Mouse (Mus musculus) urinary bladder, adult 2 months (tissue): Measurements from ENCODE around the gene Lonp2. TPM values are rescaled to one million over a fixed set of nuclear protein-coding genes. Genes with fewer than 3 reads are reported as not detected.

ENCODE experiments used
- DNase-seq: peaks from one replicate; pipeline ENCODE4 v3.0.0; 2022; ENCODE audit warnings: low spot score
- polyA plus RNA-seq: library from polyadenylated mRNA; depleted of rRNA; stranded (reverse); fragments of >200 nt; gene quantifications from 2 replicates; pipeline ENCODE4 v1.2.3, GENCODE M21; 2012

Gene Lonp2
- polyA plus RNA-seq, 1 experiment: 71.5 TPM

DNA sequence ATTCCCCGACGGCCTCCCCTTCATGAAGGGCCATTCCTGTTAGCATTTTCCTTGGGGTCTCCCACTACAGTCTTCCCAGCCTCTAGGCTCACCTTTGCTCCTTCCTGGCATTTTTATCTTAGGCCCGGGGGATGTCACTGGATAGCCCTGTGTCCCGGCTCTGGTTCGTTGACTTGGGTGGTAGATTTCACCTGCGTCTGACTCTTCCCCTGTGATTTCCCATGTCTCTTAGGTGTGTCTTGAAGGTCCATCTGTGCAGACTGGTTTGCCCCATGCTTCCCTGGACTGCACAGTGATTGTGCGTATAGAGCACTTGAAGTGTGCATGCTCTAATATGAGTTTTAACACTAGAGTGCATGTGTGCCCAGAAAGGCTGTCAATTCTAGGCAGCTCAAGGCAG, 1.1 kb downstream of the Lonp2 start:
- DNase-seq: no peak

DNA sequence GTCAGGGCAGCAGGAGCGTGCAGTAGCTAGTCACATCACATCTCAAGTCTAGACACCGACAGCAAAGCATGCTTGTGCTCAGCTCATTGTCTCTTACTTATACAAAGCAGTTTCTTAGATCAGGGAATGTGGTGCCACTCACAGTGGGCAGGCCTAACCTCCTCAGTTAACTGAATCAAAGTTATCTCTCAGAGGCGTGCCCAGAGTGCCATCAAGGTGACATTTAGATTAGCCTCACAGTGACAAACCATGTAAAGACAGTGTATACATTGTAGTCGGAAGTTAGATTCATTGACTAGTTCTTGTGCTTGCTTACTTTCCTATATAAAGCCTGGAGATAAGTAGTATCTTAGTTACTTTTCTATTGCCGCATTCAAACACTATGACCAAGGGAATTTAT, 6.4 kb downstream of the Lonp2 start:
- no peak for DNase-seq

DNA sequence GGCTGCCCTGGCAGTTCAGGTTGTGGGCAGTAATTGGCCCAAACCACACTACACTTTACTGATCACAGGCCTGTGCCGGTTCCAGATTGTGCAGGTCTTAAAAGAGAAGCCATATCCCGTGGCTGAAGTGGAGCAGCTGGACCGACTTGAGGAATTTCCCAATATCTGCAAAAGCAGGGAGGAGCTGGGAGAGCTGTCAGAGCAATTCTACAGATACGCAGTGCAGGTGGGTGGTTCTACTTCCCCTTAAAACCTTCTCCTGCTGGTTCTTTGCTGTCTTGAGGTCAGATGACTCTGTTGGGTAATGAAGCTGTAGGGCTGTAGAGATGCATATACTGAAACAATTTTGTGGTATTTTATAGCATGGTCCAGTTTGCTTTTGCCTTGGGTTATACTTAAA, 7.6 kb downstream of the Lonp2 start:
- no peak for DNase-seq

DNA sequence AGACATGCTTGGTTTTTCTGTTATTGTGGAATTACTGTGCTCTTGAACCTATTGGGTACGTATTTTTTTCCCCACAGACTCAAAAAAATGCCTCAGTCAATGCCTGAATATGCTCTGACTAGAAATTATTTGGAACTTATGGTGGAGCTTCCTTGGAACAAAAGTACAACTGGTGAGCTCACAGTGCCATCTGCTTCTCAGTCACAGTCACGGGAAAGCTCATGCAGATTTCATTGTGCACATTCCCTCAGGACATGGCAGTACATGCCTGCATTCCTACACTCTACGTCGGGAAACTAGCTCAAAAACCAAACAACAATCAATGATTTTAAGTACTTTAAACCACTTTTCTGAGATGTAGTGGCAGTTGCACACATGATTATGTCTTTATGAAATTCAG, 14.0 kb downstream of the Lonp2 start:
- no peak for DNase-seq

DNA sequence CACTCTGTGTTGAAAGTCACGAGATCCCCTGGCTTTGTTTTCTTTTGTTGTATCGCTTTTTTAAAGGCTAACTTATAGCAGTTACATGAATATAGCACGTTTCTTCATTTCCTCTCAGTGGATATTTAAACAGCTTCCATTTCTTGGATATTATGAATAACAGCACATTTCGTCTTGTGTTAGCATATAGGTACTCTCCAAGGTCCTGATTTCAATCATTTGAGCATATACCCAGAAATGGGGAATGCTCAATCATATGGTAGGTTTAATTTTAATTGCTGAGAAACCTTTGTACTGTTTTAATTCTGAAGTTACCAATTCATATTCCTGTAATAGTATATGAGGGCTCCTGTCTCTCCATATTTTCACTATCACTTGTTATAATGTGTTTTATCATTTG, 15.1 kb downstream of the Lonp2 start:
- DNase-seq: no peak

DNA sequence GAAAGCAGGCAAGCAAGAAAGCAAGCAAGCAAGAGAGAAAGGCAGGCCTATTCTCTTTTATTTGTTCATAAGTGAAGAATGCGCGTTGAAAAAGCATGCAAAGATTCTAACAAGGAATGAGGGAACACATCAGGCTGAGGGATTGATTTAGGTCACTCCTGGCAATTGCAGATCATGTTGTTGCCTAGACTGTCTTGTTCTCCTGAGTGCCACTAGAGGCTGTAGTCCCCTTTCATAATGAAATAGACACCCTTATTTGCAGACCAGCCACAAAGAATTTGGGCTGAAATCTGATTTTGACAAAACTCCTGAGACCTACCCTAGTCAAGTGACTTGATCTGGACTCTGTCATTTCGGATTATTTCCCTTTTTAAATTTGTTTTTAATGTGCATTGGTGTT, 18.8 kb downstream of the Lonp2 start:
- DNase-seq: no peak

DNA sequence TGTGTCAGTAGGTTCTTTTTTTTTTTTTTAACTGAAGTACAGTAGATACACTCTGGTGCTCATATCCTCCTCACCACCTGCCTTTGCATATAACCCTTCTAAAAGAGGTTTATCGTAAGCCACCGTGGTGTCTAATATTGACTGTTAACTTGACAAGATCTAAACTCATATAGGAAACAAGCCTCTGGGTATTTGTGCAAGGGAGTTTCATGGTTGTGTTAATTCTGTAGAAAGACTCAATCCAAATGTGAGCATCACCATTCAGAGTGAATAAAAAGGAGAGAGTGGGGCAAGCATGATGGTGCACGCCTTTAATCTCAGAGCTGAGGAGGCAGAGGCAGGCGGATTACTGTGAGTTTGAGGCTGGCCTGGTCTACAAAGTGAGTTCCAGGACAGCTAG, 20.8 kb downstream of the Lonp2 start:
- DNase-seq: no peak

DNA sequence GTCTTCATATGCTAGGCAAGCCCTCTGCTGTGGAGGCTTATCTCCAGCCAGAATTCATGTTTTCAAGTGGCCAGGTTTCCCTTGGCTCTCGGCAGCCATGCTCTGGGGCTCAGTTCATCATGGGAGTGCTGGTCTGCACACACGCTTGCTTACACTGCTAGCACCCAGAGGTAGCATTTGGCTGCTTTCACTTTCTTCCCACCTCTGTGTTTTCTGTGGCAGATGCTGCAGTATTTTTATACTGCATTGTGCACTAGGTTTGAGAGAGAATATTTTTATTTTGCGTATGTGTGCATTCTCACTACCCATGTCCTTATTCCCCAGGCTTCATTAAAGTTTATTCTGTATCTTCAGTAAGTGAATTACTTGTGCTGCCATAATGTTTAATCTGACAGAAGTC, 23.9 kb downstream of the Lonp2 start:
- DNase-seq: no peak

DNA sequence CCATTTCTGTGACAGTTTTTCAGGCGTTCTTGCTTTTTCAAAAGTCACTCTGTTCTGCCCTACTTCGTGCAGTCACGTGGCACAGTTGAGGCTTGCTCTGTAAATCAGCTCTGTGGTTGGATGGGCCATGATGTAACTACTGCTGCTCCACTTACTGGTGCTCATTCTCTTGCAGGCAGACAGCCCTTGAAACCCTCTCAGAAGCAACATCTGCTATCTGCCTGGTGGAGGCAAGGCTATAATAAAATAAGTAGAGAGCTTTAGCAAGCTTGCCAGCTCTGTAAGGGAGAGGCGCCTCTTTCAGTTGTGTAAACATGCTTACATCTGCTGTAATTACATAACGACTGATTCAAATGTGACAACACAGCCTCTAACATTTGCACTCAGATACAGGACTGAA, 27.6 kb downstream of the Lonp2 start:
- no peak for DNase-seq

DNA sequence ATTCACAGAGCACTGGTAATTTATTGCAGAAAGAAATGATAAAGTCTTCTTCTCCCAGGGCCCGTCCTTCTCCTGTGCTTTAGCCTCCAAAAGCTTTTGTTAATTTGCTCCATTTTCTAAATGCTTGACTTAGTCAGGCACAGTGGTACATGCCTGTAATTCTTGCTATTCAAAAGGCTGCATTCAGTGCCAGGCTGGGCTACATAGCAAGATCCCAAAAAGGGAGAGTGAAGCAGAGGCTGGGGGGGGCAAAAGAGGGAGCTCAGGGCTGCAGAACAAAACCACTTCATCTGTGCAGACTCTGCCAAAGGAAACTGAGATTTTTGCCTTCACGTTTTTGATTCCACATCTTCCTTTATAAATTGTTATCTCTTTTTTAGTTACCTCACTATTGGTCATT, 28.7 kb downstream of the Lonp2 start:
- DNase-seq: no peak

DNA sequence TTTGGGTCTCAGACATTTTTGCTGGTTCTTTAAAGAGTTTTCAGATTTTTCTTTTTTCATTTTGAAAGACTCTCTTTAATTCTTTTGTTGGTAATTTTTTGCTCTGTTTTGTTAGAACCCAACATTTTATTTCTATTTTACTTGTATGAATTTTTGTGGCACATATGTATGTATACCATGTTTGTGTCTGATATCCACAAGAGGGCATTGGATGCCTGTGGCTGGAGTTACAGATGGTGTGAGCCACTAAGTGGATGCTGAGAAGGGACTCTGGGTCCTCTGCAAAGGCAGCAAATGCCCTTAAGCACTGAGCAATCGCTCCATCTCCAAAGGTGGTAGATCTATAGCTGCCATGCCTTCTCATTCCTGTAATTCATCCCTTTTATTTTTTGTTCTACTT, 30.7 kb downstream of the Lonp2 start:
- no peak for DNase-seq

DNA sequence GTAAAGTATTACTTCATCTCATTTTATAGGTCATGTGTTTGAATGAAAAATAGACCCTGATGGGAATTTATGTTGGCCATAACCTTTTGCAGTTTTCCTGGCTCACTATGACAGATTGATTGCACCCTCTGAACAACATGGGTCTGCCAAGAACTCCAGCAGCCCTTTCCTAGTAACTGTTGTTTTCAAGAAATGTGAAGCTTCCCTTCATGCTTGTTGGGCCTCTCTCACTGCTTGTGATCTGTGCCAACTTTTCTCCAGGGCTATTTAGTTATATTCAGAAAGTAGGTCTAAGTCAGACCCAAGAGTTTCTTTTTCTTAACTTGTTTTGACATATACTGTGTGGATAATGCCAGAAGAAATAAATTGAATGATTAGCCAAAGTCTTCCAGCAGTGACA, 44.9 kb downstream of the Lonp2 start:
- DNase-seq: no peak

DNA sequence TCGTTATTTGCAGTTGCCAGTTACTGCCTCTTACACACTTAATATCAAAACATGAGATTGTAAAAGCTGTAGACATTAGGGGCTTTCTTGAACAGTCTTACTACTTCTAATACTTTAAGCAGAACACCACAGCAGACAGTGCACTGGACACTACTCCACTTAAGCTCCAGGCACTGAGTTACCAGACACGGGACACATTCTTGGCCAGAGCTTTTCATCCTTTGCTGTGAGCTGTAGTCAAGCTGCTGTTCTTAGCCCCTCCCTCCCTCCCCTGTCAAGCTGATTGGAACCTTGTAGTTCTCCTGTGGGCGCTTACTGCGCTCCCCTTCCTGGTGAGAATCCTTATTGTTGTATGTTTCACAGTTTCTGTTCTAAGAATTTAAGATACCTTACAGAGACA, 45.4 kb downstream of the Lonp2 start:
- no peak for DNase-seq

DNA sequence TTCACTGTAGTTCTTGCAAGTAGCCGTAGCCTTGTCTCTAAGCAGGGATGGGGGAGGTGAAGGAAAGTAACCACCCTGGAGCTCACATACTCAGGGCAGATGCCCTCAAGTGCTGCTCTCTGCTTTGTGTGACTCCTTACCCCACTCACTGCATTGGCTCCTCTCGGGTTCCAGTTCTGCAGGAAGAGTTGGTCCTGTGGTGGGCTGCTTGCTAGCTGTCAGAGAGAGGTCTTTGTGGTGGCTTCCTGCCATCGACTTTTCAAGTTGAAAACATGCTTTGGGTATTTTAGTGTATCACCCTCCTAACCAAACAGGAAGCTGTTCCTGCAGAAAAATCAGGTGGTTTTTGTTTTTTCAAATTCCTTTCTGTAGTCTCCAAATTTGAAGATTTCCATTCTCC, 62.8 kb downstream of the Lonp2 start:
- DNase-seq: no peak

DNA sequence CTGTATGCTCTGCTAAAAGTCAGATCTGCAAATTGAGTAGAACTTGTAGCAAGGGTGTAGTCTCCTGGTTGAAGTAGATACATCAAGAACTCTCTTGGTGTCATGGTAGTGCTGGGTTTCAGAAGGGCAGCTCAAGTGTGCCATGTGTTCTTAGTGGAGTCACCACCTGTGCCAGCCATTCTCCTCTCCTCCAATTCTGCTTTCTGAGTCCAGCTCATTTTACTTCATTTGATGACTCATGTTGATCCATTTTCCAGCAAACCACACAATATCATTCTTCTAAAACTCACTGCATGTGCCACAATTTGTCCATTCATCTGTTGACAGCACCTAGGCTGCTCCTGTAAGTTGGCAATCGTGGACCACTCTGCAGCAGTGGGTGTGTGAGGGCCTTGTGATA, 68.3 kb downstream of the Lonp2 start:
- DNase-seq: no peak

DNA sequence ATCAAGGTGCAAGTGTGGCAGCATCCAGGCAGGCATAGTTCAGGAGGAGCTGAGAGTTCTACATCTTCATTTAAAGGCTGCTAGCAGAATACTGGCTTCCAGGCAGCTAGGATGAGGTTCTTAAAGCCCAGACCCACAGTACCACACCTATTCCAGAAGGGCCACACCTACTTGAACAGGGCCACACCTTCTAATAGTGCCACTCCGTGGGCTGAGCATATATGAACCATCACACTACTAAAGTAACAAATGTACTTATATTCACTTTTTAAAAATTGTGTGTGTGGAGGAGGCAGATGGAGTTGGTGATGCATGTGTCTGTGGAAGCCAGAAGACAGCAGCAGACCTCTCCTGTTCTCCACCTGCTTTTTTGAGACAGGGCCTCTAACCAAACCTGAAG, 70.2 kb downstream of the Lonp2 start:
- no peak for DNase-seq

DNA sequence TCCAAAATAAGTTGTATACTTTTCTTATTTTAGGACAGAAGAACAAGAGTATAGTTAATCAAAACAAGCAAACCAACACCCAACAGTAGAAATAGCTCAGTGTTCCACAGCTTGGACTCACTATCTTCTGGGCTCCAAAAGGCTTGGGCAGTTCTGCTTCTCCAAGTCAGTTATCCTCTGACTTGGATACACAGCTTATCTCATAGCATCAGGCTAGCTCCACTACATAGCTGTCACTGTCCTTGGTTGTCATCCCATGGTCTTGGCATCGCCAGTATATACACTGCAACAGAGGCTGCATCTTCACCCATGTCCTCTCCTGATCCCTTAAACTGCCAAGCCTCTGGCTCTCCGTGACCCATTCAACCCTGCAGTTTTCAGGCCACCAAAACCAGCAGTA, 71.9 kb downstream of the Lonp2 start:
- no peak for DNase-seq

DNA sequence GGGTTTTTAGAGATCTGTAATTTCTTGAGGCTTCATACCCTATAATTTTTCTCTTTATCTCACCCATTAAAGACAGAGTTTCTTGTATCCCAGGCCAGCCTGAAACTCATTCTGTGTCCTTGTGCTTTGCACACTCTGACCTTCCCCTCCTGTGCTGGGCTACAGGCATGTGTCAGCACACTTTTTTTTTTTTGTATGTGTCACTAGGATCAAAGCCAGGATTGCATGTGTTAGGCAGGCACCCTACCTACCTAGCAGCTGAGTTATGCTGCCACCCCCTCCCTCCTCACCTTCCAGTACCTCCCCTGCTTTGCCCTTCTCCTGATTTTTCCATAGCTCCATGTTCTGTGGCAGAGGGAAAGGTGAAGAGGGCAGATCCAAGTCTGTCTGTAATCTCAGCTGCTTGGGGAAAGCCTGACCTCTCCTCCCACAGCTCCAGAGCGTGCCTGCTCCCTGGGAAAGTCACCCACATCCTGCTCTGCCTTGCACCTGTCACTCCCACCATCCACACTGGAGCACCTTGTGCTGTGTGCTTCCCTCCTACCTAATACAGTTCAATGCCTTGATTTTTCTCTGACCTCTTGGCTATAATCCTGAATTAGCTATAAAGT, 75.1 kb downstream of the Lonp2 start:
- DNase-seq: no peak

DNA sequence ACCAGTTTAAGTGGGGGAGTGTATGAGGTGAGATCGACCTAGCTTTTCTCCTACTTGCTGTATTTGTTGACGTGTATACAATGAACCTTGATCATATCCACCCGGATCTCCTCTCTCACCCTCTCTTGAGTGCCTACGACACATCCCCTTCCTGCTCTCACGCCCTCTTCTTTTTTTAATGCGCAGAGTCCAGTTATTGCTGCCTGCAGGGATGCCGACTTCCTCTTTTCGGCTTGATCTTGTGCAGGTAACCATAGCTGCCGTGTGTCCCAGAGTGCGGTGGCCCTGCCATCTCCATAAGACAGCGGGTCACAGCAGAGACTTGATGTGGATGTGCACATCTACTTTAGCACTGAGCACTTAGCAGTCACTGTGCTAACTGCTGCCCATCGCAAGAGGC, 75.6 kb downstream of the Lonp2 start:
- no peak for DNase-seq

DNA sequence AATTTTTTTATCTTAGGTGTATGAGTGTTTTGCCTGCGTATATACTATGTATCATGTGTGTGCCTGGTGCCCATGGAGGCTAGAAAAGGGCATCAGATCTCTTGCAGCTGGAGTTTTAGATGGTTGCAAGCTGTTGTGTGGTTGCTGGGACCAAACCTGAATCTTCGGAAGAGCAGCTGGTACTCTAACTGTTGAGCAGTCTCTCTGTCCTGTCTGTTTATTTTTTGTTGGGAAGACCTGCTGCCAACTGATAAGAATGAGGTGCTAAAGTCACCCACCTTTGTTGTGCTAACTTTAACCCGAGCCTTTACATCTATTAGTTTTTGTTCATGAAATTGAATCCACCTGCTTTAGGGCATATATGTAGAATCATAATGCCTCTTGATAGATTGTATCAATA, 78.6 kb downstream of the Lonp2 start:
- no peak for DNase-seq

DNA sequence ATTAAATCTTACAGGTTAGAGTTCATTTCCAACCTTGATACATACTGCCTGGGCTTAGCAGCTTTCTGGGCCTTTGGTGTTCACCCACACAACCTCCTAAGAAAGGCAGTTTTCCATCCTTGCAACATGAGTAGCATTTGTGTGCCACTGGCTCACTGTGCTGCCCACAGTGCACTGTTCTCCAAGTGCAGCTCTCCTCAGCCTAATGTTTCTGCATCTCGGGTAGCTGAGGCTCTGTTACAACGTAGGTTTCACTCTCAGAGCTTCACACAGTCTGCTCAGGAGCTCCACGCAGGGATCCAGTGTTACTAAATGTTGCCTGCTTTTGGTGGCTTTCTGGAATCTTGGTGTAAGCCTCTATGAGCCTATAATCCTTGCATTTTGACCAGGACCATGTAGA, 81.5 kb downstream of the Lonp2 start:
- DNase-seq: no peak

DNA sequence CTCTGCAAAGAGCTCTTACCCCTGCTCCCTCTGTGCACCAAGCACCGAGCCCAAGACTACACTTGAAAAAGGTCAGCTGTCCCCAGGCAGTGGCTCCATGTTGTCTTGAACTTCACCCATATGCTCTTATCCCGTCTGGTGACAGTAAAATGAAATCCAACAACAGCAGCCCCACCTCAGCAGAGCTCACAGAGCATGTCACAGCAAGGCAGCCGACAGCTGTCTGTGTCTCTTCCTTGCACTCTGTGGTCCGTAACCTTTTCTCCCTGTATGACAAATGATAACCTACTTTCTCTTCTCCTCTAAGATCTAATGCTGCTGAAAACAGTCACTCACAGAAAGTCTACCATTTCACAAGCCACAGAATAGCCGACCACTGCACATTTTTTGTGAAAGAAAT, 82.9 kb downstream of the Lonp2 start:
- no peak for DNase-seq

DNA sequence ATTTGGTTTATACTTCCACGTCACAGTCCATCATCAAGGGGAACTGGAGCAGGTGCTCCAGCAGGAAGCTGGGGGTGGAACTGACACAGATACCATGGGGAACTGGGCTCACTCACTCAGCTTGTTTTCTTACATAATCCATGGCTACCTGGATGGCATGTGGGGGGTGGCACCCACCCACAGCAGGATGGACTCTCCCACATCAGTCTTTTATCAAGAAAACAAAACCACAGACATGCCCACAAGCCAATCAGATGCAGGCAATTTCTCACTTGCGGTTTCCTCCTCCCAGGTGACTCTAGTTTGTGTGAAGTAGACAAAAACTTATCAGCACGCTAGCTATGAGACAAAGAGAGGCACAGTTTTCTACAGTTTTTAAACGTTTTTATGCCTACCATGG, 84.0 kb downstream of the Lonp2 start:
- DNase-seq: no peak

DNA sequence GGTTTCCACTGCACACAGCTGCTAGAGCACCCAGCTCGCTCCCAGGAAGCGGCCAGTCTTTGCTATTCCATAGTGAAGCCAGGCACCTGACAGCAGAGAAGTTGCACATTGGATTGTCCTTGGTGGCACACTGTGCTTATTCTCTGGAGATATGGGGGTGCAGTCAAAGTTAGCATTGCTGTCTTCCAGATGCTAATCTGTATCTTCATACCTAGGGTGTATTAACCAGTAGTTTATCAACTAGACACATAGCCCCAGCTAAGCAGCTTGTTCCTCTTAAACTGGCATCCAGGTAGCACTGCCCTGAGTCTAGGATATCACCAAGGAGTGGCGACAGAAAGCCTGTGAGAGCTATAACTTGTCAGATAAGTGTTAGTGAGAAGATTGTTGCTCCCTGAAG, 88.8 kb downstream of the Lonp2 start:
- DNase-seq: no peak
